Mouse (Mus musculus): ENCODE data around the gene Hmcn2. TPM values are rescaled to one million over a fixed set of nuclear protein-coding genes. Genes with fewer than 3 reads are reported as not detected.

The Hmcn2 gene
- polyA plus RNA-seq, 1 experiment from 2014 or later, result 0.64 TPM

DNA sequence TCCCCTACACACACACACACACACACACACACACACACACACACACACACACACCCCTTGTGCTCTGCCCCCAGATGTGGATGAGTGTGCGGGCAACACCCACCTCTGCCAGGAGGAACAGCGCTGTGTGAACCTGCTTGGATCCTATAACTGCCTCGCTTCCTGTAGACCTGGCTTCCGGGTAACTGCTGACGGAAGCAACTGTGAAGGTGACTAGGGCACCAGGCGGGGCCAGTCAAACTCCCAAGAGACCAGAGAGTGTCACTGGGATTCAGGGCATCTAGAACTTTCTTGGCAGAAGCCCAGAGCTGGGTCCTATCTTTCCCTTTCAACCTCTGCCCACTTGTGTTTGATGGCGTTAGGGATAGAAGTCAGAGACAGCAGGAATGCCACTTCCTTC, 141.2 kb downstream of the Hmcn2 start:
- H3K9me3 ChIP-seq (replicated peaks), result no peaks in the 10 kb centered on the region
- peaks cover 19% of the 10 kb centered on the region for H3K27me3 ChIP-seq
- ATAC-seq (ENCODE audit: insufficient read depth), result no peak
- WGBS (ENCODE audit: insufficient replicate concordance), result 67% methylated on average over 7 of the region's 7 CpGs
- no peak overlapping the region for H3K4me2 ChIP-seq
- peaks cover 46% of the 10 kb centered on the region for H3K4me1 ChIP-seq (replicated peaks)
- H3K9ac ChIP-seq, result no peak overlapping the region
- H3K36me3 ChIP-seq (replicated peaks), result no peaks in the 10 kb centered on the region
- H3K4me3 ChIP-seq (replicated peaks), result no peak overlapping the region
- no peak overlapping the region for H3K27ac ChIP-seq (replicated peaks)

DNA sequence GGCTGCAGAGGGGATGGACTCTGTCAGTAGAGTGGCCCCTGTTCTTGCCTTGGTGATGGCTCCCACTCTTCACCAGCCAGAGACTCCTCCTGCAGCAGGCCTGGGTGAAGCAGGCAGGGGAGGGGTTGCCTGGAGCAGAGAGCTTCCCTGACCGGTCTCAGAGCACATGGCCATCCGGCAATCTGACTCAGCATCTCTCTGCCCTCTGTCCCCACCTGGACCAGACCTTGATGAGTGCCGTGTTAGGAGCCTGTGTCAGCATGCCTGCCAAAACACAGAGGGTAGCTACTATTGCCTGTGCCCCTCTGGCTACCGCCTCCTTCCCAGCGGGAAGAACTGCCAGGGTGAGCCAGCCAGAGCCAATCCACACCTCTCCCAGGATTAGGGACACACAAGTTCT, 144.2 kb downstream of the Hmcn2 start:
- Histone ChIP-seq H3K4me3 (replicated peaks) (no peak overlapping the region), H3K36me3 (replicated peaks) (no peaks in the 10 kb centered on the region), H3K4me1 (replicated peaks) (peaks cover 35% of the 10 kb centered on the region), H3K27ac (replicated peaks) (peak overlapping the region; percentile 85), H3K4me2 (peak overlapping the region; percentile 1; the same call in 1 of the 2 replicates), H3K9ac (no peak overlapping the region), H3K27me3 (peaks cover 29% of the 10 kb centered on the region), H3K9me3 (replicated peaks) (no peaks in the 10 kb centered on the region)
- 49% methylated on average over 5 of the region's 5 CpGs for WGBS (ENCODE audit: insufficient replicate concordance)
- ATAC-seq (ENCODE audit: insufficient read depth), result no peak

DNA sequence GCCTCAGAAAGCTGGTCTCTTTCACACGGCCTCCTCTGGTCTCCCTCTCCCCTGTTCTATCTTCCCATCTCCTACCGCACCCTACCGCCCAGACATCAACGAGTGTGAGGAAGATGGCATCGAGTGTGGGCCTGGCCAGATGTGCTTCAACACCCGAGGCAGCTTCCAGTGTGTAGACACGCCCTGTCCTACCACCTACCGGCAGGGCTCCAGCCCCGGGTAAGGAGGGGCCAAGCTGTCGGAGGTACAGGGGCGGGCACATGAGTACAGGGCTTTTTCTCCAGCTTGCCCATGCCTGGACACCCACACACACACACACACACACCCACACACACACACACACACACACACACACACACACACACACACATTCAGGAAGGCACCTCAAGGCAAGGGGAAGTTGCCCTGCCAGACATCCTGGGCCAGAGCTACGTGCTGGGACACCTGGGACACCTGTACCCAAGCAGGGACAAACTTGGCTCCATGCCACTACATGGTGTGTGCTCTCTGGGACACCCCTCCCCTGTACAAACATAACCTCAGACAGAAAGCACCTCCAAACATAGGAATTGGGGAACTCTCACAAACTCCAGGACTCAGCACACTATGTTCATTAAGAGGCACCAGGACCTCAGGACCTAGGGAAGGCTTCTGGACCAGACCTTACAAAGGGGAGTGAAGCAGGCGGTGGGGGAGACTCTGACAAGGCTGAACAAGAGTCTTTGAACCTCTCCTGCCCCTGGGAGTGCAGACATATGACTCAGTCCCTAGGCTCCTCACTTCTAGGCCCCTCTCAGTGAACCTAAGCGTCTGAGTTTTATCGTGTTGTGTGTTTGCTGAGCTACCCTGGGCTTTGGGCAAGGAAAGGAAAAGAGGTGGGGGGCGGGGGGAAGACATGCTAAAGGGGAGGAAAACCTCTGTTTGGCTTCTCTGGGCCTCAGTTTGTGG, 145.0 kb downstream of the Hmcn2 start:
- H3K27me3 ChIP-seq, result peaks cover 29% of the 10 kb centered on the region
- peaks cover 36% of the 10 kb centered on the region for H3K4me1 ChIP-seq (replicated peaks)
- ATAC-seq (ENCODE audit: insufficient read depth), result peak; percentile 62
- WGBS (ENCODE audit: insufficient replicate concordance), result 17% methylated on average over 16 of the region's 16 CpGs
- peak overlapping the region; percentile 52 for H3K4me3 ChIP-seq (replicated peaks)
- peak overlapping the region; percentile 42; the same call in 1 of the 2 replicates for H3K9ac ChIP-seq
- peak overlapping the region; percentile 85 for H3K27ac ChIP-seq (replicated peaks)
- H3K4me2 ChIP-seq, result peak overlapping the region; percentile 62
- no peaks in the 10 kb centered on the region for H3K9me3 ChIP-seq (replicated peaks)
- no peaks in the 10 kb centered on the region for H3K36me3 ChIP-seq (replicated peaks)

DNA sequence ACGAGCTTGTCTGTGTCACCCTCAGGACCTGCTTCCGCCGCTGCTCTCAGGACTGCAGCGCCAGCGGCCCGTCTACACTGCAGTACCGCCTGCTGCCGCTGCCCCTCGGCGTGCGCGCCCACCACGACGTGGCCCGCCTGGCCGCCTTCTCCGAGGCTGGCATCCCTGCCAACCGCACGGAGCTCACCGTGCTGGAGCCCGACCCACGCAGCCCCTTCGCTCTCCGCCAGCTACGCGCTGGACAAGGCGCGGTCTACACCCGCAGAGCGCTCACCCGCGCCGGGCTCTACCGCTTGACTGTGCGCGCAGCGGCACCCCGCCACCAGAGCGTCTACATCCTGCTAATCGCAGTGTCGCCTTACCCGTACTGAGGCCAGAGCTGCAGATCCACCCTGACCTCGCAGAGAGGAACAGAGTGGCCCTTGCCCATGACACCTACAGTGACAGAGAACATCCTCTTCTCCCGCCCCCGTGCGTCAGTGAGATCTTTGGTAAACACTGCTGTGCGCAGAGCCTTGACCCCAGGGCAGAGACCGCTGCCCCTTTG, 145.9 kb downstream of the Hmcn2 start:
- H3K9me3 ChIP-seq (replicated peaks), result no peaks in the 10 kb centered on the region
- WGBS (ENCODE audit: insufficient replicate concordance), result 2% methylated on average over 48 of the region's 48 CpGs
- ATAC-seq (ENCODE audit: insufficient read depth), result peak; percentile 41
- H3K36me3 ChIP-seq (replicated peaks), result no peaks in the 10 kb centered on the region
- peak overlapping the region; percentile 62 for H3K4me2 ChIP-seq
- H3K4me3 ChIP-seq (replicated peaks), result peak overlapping the region; percentile 52
- peaks cover 29% of the 10 kb centered on the region for H3K27me3 ChIP-seq
- peaks cover 30% of the 10 kb centered on the region; the same call in 1 of the 2 replicates for H3K4me1 ChIP-seq (replicated peaks)
- H3K27ac ChIP-seq (replicated peaks), result peak overlapping the region; percentile 85
- peak overlapping the region; percentile 42; the same call in 1 of the 2 replicates for H3K9ac ChIP-seq

DNA sequence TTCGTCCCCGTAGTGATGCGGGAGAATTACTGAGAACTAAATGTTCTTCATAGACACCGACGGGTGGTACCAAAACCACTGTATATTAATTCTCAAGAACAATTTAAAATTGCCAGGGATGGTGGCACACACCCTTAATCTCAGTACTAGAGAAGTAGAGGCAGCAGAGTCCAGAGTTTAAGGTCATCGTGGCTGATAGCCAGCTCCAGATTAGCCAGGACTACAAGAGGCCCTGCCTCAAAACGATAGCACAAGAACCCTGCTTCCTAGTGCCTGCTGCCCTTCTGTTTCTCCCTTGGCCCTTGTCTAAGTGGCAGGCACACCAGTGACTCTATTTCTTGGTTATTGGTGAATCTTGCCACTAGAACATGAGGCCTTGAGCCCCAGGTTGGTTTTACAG, 146.7 kb downstream of the Hmcn2 start:
- Histone ChIP-seq H3K4me1 (replicated peaks) (peaks cover 30% of the 10 kb centered on the region; the same call in 1 of the 2 replicates), H3K27ac (replicated peaks) (peak overlapping the region; percentile 85), H3K36me3 (replicated peaks) (no peaks in the 10 kb centered on the region), H3K4me2 (no peak overlapping the region), H3K4me3 (replicated peaks) (no peak overlapping the region), H3K27me3 (peaks cover 29% of the 10 kb centered on the region), H3K9ac (no peak overlapping the region), H3K9me3 (replicated peaks) (no peaks in the 10 kb centered on the region)
- WGBS (ENCODE audit: insufficient replicate concordance), result 64% methylated on average over 7 of the region's 7 CpGs
- ATAC-seq (ENCODE audit: insufficient read depth), result no peak

DNA sequence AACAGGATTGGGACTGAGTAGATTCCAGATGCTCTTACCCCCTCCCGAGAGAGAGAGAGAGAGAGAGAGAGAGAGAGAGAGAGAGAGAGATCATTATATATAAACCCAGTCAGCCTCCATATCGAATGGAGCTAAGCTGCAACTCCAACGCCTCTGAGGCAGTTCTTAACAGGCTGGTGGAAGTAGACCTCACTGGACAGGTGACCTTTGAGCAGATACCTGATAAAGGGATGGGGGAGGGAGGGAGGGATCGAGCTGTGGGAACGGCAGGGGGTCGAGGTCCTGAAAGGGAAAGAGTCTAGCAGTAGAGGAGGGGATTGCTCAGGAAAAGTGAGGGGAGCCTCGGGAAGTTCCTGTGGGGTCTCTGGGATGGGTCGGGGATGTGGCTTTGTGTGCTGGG, 147.8 kb downstream of the Hmcn2 start:
- H3K27ac ChIP-seq (replicated peaks), result peak overlapping the region; percentile 80; the same call in 1 of the 2 replicates
- H3K27me3 ChIP-seq, result peaks cover 29% of the 10 kb centered on the region

DNA sequence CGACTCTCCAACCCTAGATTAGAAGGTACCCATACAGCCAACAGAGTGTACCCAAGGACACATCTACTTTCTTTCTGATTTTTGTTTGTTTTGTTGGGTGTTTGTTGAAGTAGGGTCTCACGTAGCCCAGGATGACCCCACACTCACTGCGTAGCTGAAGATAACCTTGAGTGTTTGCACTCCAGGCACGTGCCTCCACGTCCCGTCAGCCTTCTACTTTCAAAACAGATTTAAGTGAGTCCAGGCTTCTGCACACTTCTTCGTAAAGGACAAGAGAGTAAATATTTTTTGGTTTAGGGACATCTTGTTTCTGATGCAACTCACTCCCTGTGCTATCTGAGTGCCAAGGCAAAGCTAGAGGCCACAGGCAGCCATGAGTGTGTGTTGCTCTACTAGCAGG, 149.0 kb downstream of the Hmcn2 start:
- Histone ChIP-seq H3K36me3 (replicated peaks) (no peaks in the 10 kb centered on the region), H3K9ac (no peak overlapping the region)

More for the DNA sequence above, 147.8 kb downstream of the Hmcn2 start:
- peaks cover 27% of the 10 kb centered on the region; the same call in 1 of the 2 replicates for H3K4me1 ChIP-seq (replicated peaks)
- H3K4me2 ChIP-seq, result no peak overlapping the region
- WGBS (ENCODE audit: insufficient replicate concordance), result 36% methylated on average over 8 of the region's 8 CpGs
- ATAC-seq (ENCODE audit: insufficient read depth), result no peak
- no peaks in the 10 kb centered on the region for H3K36me3 ChIP-seq (replicated peaks)
- H3K9me3 ChIP-seq (replicated peaks), result no peaks in the 10 kb centered on the region
- H3K4me3 ChIP-seq (replicated peaks), result no peak overlapping the region
- H3K9ac ChIP-seq, result no peak overlapping the region

DNA sequence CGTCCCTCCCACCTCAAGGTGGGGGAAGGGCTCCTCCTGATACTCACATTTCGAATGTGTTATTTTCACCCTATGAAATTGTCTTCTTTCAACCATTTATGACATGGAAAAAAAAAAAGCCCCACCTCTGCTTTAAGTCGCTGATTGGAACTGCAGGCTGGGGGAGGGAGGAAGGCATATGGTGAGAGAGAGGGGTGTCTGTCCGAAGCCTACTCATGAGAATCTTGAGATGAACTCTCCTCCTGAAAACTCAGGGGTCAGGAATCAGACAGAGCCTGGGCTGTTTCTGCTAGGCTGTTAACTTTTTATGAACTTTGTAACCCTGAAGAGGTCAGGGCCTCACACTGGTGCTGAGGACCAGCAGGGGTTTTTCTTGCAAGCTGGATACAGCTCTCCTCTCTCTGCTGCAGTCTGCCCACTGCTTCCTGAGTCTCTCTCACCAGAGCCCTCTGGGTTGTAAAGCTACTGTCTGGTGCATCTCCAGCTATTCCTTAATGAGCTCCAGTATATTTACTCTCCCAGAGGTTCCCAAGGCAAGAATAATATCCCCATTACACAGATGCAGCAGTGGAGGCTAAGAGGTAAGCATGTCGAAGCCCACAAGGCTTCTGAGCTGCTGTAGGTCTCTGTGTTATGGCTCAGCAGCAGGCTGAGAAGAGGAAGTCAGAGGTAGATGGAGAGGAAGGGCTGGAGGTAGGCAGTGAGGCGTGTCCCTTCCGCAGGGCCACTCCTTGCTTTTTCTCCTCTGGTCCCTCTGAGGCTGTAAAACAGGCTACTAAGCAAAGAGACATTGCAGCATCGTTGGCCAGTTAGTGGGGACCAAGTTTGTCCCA, 149.7 kb downstream of the Hmcn2 start:
- Histone ChIP-seq H3K4me3 (replicated peaks) (no peak overlapping the region), H3K9ac (no peak overlapping the region), H3K27ac (replicated peaks) (peak overlapping the region; percentile 80), H3K36me3 (replicated peaks) (no peaks in the 10 kb centered on the region), H3K9me3 (replicated peaks) (no peaks in the 10 kb centered on the region), H3K4me2 (no peak overlapping the region; the same call in 1 of the 2 replicates), H3K4me1 (replicated peaks) (peaks cover 23% of the 10 kb centered on the region; the same call in 1 of the 2 replicates), H3K27me3 (peaks cover 23% of the 10 kb centered on the region)
- ATAC-seq (ENCODE audit: insufficient read depth), result no peak
- WGBS (ENCODE audit: insufficient replicate concordance), result 21% methylated on average over 8 of the region's 8 CpGs

More for the DNA sequence above, 149.0 kb downstream of the Hmcn2 start:
- 50% methylated on average over 7 of the region's 7 CpGs for WGBS (ENCODE audit: insufficient replicate concordance)
- ATAC-seq (ENCODE audit: insufficient read depth), result no peak
- Histone ChIP-seq H3K27me3 (peaks cover 28% of the 10 kb centered on the region), H3K4me3 (replicated peaks) (no peak overlapping the region), H3K4me1 (replicated peaks) (peaks cover 25% of the 10 kb centered on the region; the same call in 1 of the 2 replicates), H3K27ac (replicated peaks) (peak overlapping the region; percentile 80), H3K9me3 (replicated peaks) (no peaks in the 10 kb centered on the region), H3K4me2 (no peak overlapping the region)

DNA sequence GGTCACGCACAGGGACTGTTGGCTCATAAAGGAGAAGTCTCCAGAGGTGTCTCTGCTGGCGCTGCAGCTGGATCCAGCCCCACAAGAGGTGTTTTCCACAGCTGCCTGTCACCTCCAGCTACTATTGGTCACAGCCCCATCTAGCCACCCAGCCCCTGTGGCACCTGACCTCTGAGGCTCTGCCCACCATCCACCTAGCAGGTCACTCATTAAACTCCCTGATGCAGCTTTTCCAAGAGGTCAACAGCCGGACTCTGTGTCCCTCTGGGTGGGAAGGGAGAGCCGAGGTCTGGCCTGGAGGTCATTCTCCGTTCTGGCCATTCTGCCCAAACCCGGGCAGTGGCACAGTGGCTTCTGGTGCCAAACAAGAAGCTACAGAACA, 150.3 kb downstream of the Hmcn2 start:
- H3K27ac ChIP-seq (replicated peaks), result peak overlapping the region; percentile 80
- no peaks in the 10 kb centered on the region for H3K9me3 ChIP-seq (replicated peaks)
- no peak overlapping the region for H3K4me3 ChIP-seq (replicated peaks)
- 51% methylated on average over 6 of the region's 6 CpGs for WGBS (ENCODE audit: insufficient replicate concordance)
- no peak overlapping the region for H3K9ac ChIP-seq
- peak; percentile 78 for ATAC-seq (ENCODE audit: insufficient read depth)
- H3K27me3 ChIP-seq, result peaks cover 24% of the 10 kb centered on the region
- no peak overlapping the region; the same call in 1 of the 2 replicates for H3K4me2 ChIP-seq
- H3K4me1 ChIP-seq (replicated peaks), result peaks cover 26% of the 10 kb centered on the region
- H3K36me3 ChIP-seq (replicated peaks), result no peaks in the 10 kb centered on the region

DNA sequence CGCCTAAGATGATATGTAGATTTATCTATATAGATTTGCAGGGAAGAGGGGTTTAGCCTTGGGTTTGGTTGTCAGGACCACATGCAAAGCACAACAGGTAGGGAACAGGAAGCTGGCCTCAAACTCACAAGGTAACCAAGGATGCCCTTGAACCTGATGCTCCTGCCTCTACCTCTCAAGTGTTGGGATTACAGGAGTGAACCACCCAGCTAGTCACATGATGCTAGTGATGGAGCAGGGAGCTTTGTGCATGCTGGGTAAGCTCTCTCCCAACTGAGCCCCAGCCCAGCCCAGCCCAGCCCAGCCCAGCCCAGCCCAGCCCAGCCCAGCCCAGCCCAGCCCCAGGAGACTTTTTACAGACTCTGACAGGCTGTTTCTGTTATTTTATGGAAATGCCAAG, 153.2 kb downstream of the Hmcn2 start:
- H3K9ac ChIP-seq, result no peak overlapping the region
- 46% methylated on average over 1 of the region's 1 CpGs for WGBS (ENCODE audit: insufficient replicate concordance)
- H3K36me3 ChIP-seq (replicated peaks), result no peaks in the 10 kb centered on the region
- H3K4me2 ChIP-seq, result no peak overlapping the region
- peaks cover 44% of the 10 kb centered on the region for H3K4me1 ChIP-seq (replicated peaks)
- ATAC-seq (ENCODE audit: insufficient read depth), result no peak
- H3K27me3 ChIP-seq, result peaks cover 30% of the 10 kb centered on the region; the same call in 1 of the 2 replicates
- no peak overlapping the region for H3K27ac ChIP-seq (replicated peaks)
- no peak overlapping the region for H3K4me3 ChIP-seq (replicated peaks)
- H3K9me3 ChIP-seq (replicated peaks), result no peaks in the 10 kb centered on the region

All from liver, embryonic 15.5 days (tissue).